Mouse (Mus musculus): ENCODE data around the gene Shisa9.

DNA sequence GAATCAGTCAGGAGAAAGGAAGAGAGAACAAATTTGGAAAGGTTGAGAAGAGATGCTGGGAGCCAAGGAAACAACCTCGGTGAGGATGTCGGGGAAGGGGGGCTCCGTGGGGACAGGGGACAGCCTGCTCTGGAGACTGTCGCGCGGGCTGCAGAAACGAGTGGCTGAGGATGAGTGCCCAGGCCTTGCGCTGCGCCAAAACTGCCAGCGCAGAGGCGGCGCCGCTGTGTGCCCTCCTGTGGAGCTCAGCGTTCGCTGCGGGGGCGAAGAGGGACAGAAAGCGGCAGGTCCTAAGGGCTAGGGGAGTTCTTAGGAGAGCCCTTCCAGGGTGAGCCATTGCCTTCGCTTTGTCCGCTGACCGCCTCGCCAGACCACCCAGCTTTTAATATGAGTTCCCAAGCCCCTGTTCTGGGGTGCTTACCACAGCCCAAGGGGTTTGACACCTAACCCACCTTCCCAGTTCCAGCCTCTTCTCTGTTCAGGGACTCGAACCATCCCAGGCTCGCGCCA lies 752 bp upstream of the Shisa9 start:
- TF ChIP-seq CTCF (IDR thresholded peaks at IDR 0.05; ENCODE audit: extremely low read depth, insufficient read depth, low read length) (no peak), POLR2A (IDR thresholded peaks at IDR 0.05; ENCODE audit: extremely low read depth, insufficient read depth, low read length) (0 out of 2 replicates have a peak, but pooled peaks have one; percentile 15)

All from cortical plate, adult 2 months (tissue).